Mouse (Mus musculus): ENCODE data around the gene Fermt3. TPM values are rescaled to one million over a fixed set of nuclear protein-coding genes. Genes with fewer than 3 reads are reported as not detected.

Gene Fermt3
- polyA plus RNA-seq, 1 experiment from 2014 or later = 106 TPM

- no peak overlapping the region for H3K9ac ChIP-seq
- H3K9me3 ChIP-seq (replicated peaks) = no peaks in the 10 kb centered on the region
- no peak overlapping the region for H3K27ac ChIP-seq
- no peak overlapping the region for H3K4me3 ChIP-seq (replicated peaks)
- H3K4me1 ChIP-seq (replicated peaks) = peaks cover 57% of the 10 kb centered on the region
- H3K27me3 ChIP-seq = no peaks in the 10 kb centered on the region
- DNase-seq (no peak), ATAC-seq (ENCODE audit: low read depth) (no peak)
- H3K36me3 ChIP-seq = peaks cover 9% of the 10 kb centered on the region; the same call in 1 of the 2 replicates
- H3K4me2 ChIP-seq = no peak overlapping the region
- WGBS (ENCODE audit: insufficient replicate concordance) = 83% methylated on average over 8 of the region's 8 CpGs
Measured at GRCm38 (mm10) chr19:6989251-6989650, 30.0 kb downstream of the Fermt3 start.

GRCm38 (mm10) chr19:6987904-6988285 is 31.4 kb downstream of the Fermt3 start:
- 8% methylated on average over 8 of the region's 8 CpGs for WGBS (ENCODE audit: insufficient replicate concordance)
- H3K27ac ChIP-seq = peak overlapping the region; percentile 79
- peak overlapping the region; percentile 100 for H3K4me2 ChIP-seq
- DNase-seq (no peak), ATAC-seq (ENCODE audit: low read depth) (no peak)
- no peaks in the 10 kb centered on the region for H3K27me3 ChIP-seq
- H3K36me3 ChIP-seq = peaks cover 20% of the 10 kb centered on the region
- H3K4me1 ChIP-seq (replicated peaks) = peaks cover 50% of the 10 kb centered on the region
- H3K9me3 ChIP-seq (replicated peaks) = no peaks in the 10 kb centered on the region
- H3K4me3 ChIP-seq (replicated peaks) = peak overlapping the region; percentile 77
- H3K9ac ChIP-seq = peak overlapping the region; percentile 86

- Histone ChIP-seq H3K4me2 (peak within 1 kb of the TSS; percentile 100), H3K9ac (peak within 1 kb of the TSS; percentile 86), H3K4me1 (replicated peaks) (peaks cover 54% of the 10 kb centered on the region), H3K36me3 (peaks cover 26% of the 10 kb centered on the region), H3K9me3 (replicated peaks) (no peaks in the 10 kb centered on the region), H3K4me3 (replicated peaks) (peak within 1 kb of the TSS; percentile 77), H3K27me3 (no peaks in the 10 kb centered on the region), H3K27ac (peak within 1 kb of the TSS; percentile 79)
- peak; percentile 57 for ATAC-seq (ENCODE audit: low read depth)
- no peak for DNase-seq
- WGBS (ENCODE audit: insufficient replicate concordance) = under 1% methylated on average over 75 of the region's 85 CpGs
Measured at GRCm38 (mm10) chr19:6987061-6987903, 32.0 kb downstream of the Fermt3 start, which contains the start of gene Vegfb. TSS of gene Vegfb (minus strand) at chr19:6987651.

GRCm38 (mm10) chr19:6985951-6986708 is 33.1 kb downstream of the Fermt3 start:
- Histone ChIP-seq H3K4me3 (replicated peaks) (peak overlapping the region; percentile 77), H3K27ac (peak overlapping the region; percentile 57), H3K4me2 (peak overlapping the region; percentile 100), H3K9ac (peak overlapping the region; percentile 86), H3K9me3 (replicated peaks) (no peaks in the 10 kb centered on the region), H3K36me3 (peaks cover 29% of the 10 kb centered on the region), H3K4me1 (replicated peaks) (peaks cover 57% of the 10 kb centered on the region), H3K27me3 (no peaks in the 10 kb centered on the region)
- peak; percentile 63 for ATAC-seq (ENCODE audit: low read depth)
- DNase-seq = peak; percentile 51
- 51% methylated on average over 10 of the region's 10 CpGs for WGBS (ENCODE audit: insufficient replicate concordance)

GRCm38 (mm10) chr19:6985300-6985699 is 34.0 kb downstream of the Fermt3 start:
- H3K4me1 ChIP-seq (replicated peaks) = peaks cover 61% of the 10 kb centered on the region
- no peak for DNase-seq

GRCm38 (mm10) chr19:6983621-6984020 is 35.6 kb downstream of the Fermt3 start:
- Histone ChIP-seq H3K4me1 (replicated peaks) (peaks cover 68% of the 10 kb centered on the region), H3K9me3 (replicated peaks) (no peaks in the 10 kb centered on the region), H3K4me2 (no peak overlapping the region), H3K36me3 (peaks cover 32% of the 10 kb centered on the region), H3K27me3 (no peaks in the 10 kb centered on the region), H3K4me3 (replicated peaks) (no peak overlapping the region), H3K9ac (no peak overlapping the region), H3K27ac (no peak overlapping the region)
- DNase-seq (no peak), ATAC-seq (ENCODE audit: low read depth) (no peak)
- WGBS (ENCODE audit: insufficient replicate concordance) = 83% methylated on average over 5 of the region's 5 CpGs

More at GRCm38 (mm10) chr19:6985300-6985699, 34.0 kb downstream of the Fermt3 start:
- WGBS (ENCODE audit: insufficient replicate concordance) = 86% methylated on average over 19 of the region's 19 CpGs
- Histone ChIP-seq H3K4me3 (replicated peaks) (no peak overlapping the region), H3K9me3 (replicated peaks) (no peaks in the 10 kb centered on the region), H3K9ac (no peak overlapping the region), H3K4me2 (no peak overlapping the region), H3K27ac (peak overlapping the region; percentile 57), H3K27me3 (no peaks in the 10 kb centered on the region), H3K36me3 (peaks cover 29% of the 10 kb centered on the region)
- ATAC-seq (ENCODE audit: low read depth) = no peak

GRCm38 (mm10) chr19:6981465-6981864 is 37.8 kb downstream of the Fermt3 start:
- H3K4me1 ChIP-seq (replicated peaks) = peaks cover 71% of the 10 kb centered on the region
- no peak for DNase-seq
- peak overlapping the region; percentile 80 for H3K4me3 ChIP-seq (replicated peaks)
- H3K9ac ChIP-seq = peak overlapping the region; percentile 85
- H3K27ac ChIP-seq = peak overlapping the region; percentile 86
- H3K27me3 ChIP-seq = no peaks in the 10 kb centered on the region
- 87% methylated on average over 4 of the region's 4 CpGs for WGBS (ENCODE audit: insufficient replicate concordance)
- no peaks in the 10 kb centered on the region for H3K9me3 ChIP-seq (replicated peaks)
- H3K4me2 ChIP-seq = peak overlapping the region; percentile 97
- peaks cover 52% of the 10 kb centered on the region for H3K36me3 ChIP-seq
- ATAC-seq (ENCODE audit: low read depth) = no peak

- Histone ChIP-seq H3K9me3 (replicated peaks) (no peaks in the 10 kb centered on the region), H3K4me3 (replicated peaks) (peak within 1 kb of the TSS; percentile 80), H3K36me3 (peaks cover 52% of the 10 kb centered on the region), H3K27ac (peak within 1 kb of the TSS; percentile 89), H3K27me3 (no peaks in the 10 kb centered on the region), H3K9ac (peak within 1 kb of the TSS; percentile 85), H3K4me1 (replicated peaks) (peaks cover 71% of the 10 kb centered on the region), H3K4me2 (peak within 1 kb of the TSS; percentile 97)
- under 1% methylated on average over 38 of the region's 38 CpGs for WGBS (ENCODE audit: insufficient replicate concordance)
- DNase-seq (peak; percentile 99), ATAC-seq (ENCODE audit: low read depth) (peak; percentile 81)
Measured at GRCm38 (mm10) chr19:6980381-6981093, 38.7 kb downstream of the Fermt3 start, which contains the start of gene Fkbp2. TSS of gene Fkbp2 (minus strand) at chr19:6980501.

GRCm38 (mm10) chr19:6979486-6980380 is 39.5 kb downstream of the Fermt3 start:
- peak overlapping the region; percentile 80 for H3K4me3 ChIP-seq (replicated peaks)
- DNase-seq = peak; percentile 98
- H3K4me2 ChIP-seq = peak overlapping the region; percentile 97
- under 1% methylated on average over 57 of the region's 59 CpGs for WGBS (ENCODE audit: insufficient replicate concordance)
- peak; percentile 84 for ATAC-seq (ENCODE audit: low read depth)
- H3K36me3 ChIP-seq = peaks cover 45% of the 10 kb centered on the region
- peaks cover 66% of the 10 kb centered on the region for H3K4me1 ChIP-seq (replicated peaks)
- no peaks in the 10 kb centered on the region for H3K27me3 ChIP-seq
- peak overlapping the region; percentile 89 for H3K27ac ChIP-seq
- H3K9ac ChIP-seq = peak overlapping the region; percentile 85
- H3K9me3 ChIP-seq (replicated peaks) = no peaks in the 10 kb centered on the region

GRCm38 (mm10) chr19:6979001-6979479 is 40.2 kb downstream of the Fermt3 start:
- WGBS (ENCODE audit: insufficient replicate concordance) = 3% methylated on average over 11 of the region's 11 CpGs
- Histone ChIP-seq H3K4me3 (replicated peaks) (peak overlapping the region; percentile 80), H3K4me2 (peak overlapping the region; percentile 97), H3K36me3 (peaks cover 43% of the 10 kb centered on the region), H3K27ac (peak overlapping the region; percentile 89), H3K27me3 (no peaks in the 10 kb centered on the region), H3K9me3 (replicated peaks) (no peaks in the 10 kb centered on the region), H3K4me1 (replicated peaks) (peaks cover 70% of the 10 kb centered on the region), H3K9ac (peak overlapping the region; percentile 83)
- no peak for ATAC-seq (ENCODE audit: low read depth)
- peak; percentile 53 for DNase-seq
